Mouse (Mus musculus): ENCODE data around the gene Ttc30a1.
"Not testable (repeated sequence)": the region's sequence is repeated elsewhere in the genome, so short reads cannot be mapped to it uniquely, and the experiment has no call there.

The Ttc30a1 gene

DNA sequence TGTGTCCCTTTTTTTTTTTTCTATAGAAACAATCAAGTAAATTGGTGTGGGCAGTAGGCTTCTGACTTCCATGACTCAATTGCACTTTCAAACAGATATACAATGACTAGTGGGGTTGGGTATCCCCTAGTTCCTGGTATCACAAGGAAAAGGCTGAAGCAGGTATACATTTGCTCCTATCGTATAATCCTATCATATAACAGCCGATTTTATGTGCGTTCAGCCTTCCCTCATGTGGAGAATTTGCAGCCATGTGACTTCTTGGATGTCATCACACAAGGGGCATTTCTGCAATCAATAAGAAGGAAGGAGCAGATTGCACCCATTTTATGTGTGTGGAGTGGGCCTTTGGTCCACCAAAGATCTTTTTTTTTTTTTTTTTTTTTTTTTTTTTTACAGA is 1.3 kb upstream of the Ttc30a1 start:
- no peak for DNase-seq (ENCODE audit: low spot score in 2 of 2)

DNA sequence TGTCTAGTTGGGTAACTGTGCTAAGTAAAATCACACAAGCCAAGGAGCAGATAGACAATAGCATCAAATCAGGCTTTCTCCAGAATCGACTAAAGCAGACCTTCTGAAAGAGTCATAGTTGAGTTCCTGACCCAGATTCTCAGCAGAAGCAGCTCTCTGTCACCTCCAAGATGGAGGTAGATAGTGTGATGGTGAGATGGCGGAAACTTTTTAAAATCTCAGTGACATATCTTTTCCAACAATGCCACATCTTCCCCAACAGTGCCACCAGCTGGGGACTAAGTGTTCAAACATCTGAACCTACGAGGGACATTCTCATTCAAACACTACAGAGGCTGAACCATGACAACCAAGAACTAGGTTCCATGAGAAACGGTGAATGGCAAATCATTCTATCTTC is 859 bp upstream of the Ttc30a1 start:
- DNase-seq (ENCODE audit: low spot score in 2 of 2): no peak

DNA sequence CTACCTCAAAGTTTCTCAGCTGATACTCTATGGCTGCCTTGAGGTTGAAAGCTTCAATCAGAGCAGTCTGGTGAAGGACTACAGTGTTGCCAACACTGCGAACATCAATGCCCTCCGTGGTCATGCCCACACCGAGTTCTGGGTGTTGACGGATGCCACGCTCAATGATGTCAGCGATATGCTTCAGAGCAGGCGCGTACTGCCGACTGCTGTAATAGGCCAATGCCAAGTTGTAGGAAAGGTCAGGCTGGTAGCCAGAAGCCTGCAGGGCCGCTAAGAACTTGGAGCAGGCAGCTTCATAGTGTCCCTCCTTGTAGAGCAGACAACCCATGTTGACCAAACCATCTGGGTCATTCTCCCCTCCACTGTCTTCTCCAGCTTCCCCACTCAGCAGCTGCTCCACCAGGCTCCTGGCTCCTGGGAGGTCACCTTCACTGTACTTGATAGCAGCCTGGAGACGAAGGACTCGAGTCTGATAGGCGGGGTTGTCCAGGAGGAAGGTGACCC is 781 bp downstream of the Ttc30a1 start:
- not testable (repeated sequence) for DNase-seq (ENCODE audit: low spot score in 2 of 2)

DNA sequence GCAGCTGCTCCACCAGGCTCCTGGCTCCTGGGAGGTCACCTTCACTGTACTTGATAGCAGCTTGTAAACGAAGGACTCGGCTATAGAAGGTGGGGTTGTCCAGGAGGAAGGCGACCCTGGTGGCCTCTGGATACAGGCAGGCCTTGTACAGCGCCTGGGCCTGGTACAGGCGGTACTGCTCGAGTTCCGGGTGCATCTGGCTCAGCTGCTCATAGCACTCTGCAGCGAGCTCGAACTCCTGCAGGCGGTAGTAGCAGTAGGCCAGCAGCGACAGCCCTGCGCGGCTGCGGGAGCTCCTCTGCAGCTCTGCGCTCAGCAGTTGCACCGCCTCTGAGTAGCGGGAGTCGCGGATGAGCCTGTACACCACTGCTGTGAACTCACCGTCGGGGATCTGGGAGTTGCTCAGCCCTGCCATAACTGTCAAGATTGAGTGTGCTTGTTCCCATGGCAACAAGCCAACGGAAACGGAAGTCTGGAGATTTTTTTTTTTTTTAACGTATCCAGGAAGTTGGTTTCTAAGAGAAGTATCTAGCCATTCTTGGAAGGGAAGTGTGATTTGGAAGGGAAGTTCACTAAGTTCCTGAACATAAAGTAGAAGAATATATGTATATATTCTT is 3.9 kb downstream of the Ttc30a1 start, which contains the start of gene Ttc30a2:
Gene Ttc30a2 (minus strand): TSS at position 419 of the 617 bp plus-strand sequence.
- not testable (repeated sequence) for DNase-seq (ENCODE audit: low spot score in 2 of 2)

DNA sequence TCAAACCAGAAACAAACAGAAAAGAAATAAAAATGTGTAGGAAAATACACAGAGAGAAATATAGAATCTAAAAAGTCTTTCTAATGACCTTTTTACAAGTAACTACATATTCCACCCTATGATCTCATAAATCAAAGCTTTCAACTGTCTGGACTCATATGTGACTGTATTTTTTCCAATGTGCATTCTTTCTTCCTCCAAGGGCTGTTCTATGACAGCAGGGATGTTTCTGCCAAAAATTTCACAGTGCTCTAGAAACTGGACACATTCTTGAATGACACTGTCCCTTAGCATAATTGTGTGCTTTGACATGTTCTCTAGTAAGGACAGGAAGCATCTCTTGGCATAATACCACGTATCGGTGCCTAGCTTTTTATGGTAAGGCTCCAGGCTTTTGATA is 5.7 kb downstream of the Ttc30a1 start:
- not testable (repeated sequence) for DNase-seq (ENCODE audit: low spot score in 2 of 2)

DNA sequence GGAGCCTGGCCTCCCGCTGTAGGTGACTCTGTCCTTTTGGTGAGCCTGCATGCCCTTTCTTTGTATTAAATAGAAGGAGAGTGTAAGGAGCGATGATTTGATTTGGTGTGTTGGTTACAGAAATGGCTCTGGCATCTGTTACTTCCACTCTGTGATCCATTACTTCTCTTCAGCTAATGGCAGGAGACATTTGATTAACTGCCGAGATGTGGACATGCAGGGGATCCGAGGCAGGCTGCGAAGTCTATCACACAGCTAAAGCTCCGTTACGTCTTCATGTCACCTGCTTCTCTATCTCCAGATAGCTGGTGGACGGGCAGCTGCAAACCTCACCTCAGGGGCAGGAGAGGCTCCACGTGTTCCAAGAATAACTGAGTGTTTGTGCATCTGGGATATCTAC is 7.6 kb downstream of the Ttc30a1 start:
- no peak for DNase-seq (ENCODE audit: low spot score in 2 of 2)

DNA sequence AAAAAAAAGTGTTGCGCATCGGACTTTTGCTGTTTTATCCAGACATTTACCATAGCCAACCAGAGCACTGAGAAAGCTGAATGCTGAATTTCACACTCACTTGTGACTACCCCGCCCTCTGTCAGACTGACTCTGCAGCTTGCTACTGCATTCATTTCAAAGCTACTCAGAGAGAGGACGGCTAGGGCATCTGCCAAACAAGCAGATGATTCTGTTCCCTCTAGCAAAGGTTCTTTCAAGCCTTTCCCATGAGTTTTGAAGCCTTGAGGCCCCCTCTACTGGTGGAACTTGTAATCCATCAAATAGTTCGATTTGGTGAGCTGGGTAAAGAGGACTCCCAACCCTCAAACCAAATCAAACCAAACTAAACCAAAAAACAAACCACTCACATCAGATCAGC is 16.8 kb downstream of the Ttc30a1 start:
- peak in 1 of 2 experiments; percentile 70 for DNase-seq (ENCODE audit: low spot score in 2 of 2)

DNA sequence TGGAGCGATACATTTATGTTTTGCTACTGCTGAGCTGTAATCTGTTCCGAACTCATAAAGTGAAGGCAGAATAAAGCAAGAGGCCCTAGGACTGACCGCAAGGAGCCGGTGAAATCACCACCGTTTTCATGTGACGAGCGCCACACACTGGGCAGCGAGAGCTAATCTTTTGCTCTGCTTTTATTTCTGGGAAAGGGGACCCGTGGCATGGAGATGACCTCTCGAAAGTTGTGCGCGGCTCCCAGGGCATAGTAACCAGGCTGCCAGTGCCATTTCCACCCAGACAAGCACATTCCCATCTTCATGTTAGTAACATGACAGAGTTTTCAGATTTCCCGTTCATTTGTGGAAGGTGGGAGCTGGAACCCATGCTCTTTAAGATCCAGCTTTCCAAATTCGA is 17.3 kb downstream of the Ttc30a1 start:
- DNase-seq (ENCODE audit: low spot score in 2 of 2): peak; percentile 43 to 69

DNA sequence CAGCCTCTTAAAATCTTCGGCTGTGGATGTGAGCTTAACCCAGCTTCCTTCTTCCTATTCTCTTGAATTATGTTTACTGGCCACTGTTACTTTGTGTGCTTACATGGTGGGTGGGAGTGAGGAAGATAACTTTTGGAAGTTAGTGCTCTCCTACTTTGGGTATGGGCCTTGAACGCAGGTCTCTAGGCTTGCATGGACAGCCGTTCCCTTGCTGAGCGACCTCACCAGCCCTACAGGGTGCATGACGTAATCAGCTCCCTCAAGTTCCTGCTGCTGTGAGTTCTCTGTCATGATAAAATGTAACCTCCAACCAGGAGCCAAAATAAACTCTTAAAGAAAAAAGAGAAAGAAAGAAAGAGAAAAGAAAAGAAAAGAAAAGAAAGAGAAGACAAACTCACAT is 17.7 kb downstream of the Ttc30a1 start:
- no peak for DNase-seq (ENCODE audit: low spot score in 2 of 2)

DNA sequence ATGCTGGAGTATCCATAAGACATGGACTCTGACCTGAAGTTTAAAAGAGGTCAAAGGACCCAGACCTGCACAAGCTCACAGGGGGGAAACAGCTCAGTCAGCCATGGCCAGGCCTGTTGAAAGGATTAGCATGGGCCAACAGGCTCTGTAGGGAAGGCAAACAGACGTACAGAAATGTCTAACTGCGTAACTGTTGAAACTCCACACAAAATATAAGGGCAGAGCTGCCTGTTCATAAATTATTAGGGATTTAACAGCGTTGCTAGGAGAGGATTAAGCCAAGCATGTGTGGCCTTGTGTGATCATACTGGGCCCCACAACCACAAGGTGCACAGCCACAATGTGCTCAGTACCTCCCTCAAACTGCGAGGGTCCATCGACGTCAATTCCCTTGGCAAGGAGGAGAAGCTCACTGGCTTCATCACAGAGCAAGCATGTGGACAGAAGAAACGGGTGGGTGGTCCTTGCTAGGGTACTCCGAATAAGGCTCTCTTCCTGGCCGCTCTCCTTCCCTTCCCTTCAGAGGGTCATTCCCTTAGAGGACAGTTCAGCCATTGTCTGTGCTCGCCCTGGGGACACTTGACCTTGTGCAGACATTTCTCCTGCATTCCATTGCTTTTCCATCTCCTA is 18.4 kb downstream of the Ttc30a1 start:
- DNase-seq (ENCODE audit: low spot score in 2 of 2): no peak

DNA sequence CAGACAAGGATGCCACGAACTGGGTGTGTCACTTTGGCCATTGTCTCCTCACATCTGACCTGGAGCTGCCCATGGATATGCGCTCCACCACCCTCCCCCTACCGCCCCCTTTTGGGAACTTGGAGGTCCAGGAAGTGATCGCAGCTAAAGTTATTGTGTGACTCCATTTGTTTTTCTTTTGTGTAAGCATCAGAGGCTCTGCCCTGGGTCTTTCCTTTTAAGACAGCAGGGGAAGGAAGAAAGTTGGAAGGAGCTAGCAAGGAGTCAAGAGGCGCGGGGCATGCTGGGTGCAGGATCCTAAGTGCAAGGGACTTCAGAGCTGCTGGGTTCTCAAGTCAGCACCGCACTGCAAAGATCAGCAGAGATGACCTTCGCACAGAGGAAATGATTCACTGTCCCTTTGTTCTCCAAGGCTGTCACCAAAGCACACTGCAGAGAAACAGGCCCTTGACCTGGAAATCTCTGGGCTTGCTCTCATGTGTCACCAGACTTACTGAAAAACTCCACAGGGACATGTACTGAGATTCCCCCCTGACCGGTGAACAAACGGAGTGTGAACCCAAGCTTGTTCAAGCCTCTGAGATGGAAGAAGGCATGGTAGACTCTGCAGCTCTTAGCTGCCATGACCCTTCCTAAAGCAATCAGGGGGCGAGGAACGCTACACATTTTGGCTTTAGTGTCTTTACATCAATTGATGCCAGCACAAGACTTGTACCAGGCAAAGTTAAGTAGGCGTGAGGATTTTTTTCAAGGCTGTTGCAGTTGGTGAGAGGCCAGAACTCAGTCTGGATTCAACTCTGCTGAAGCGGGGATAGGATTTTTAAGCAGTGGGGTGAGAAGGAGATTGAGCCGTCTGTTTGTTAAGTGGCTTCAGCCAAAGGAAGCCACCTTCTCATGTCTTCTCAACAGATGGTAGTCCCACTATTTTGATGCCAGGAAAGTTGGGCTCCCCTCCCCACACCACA is 21.1 kb downstream of the Ttc30a1 start:
- no peak for DNase-seq (ENCODE audit: low spot score in 2 of 2)

DNA sequence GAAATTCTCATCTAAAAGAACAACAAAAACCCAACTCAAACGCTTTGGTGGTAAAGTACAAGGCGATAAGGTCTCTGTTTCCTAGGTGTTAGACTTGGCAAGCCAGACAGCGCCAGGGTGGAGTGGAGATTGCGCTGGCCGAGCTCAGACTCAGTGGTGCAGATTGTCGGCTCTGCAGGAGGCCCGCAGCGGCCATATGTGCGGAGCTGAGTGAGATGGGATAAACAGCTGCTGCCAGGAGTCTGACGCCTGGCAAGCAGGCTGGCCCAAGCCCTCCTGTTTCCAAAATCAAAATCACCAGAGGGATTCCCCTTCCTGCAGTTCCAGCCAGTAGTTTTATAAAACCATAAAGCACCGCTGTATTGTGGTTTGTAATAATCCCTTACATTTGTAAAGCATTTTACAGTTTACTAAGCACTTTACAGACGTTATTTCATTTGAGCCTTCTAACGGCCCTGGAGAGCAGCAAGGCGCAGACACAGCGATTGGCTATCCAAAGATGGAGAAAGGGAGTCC is 21.9 kb downstream of the Ttc30a1 start:
- peak in 1 of 2 experiments; percentile 68 for DNase-seq (ENCODE audit: low spot score in 2 of 2)

DNA sequence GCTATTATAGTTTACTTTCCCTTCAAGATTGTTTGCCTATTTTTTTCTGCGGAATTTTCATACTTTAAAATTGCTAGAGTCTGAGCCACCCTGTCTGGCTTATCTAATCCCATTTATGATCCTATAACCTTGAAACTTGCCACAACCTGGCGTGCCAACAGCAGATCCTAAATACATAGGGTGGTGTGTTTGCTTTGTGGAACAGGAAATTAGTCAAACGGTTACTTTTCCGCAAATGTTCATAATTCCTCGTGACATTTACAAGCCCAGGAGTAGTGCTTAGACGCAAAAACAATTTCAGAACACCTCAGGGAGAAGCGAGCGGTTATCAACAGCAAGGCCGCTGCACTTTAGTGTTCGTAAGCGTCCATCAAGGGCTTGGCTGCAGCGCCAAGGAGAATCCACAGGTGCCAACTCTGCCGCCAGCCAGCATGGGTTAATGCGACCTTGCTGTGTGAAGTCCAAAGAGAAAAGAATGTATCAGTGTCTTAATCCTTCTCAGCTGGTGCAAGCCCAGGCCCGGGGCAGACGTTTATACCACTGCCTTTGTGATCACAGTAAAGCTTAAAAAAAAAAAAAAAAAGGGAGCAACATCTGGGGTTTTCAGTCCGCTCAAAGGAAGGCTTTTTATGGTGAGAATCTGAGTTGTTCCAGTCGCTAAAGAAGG is 22.5 kb downstream of the Ttc30a1 start:
- peak in 1 of 2 experiments; percentile 43 for DNase-seq (ENCODE audit: low spot score in 2 of 2)

DNA sequence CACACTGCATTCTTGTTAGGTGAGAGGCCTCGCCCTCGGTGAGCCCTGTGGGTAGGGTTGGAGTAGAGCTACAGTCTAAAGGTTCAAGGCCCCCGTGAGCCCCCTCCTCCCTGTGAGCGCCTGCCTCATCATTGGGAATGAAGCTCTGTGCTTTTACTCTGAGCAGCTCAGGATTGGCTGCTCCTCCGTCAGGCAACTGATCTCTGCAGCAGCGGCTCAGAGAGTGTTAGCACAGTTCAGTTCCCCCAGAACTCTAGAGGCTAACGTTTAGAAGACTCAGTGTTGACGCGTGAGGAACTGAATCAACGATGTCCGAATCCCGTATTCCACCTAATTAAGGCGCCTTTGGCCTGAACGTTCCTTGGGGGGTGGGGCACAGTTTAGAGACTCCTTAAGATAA is 26.1 kb downstream of the Ttc30a1 start:
- no peak for DNase-seq (ENCODE audit: low spot score in 2 of 2)

DNA sequence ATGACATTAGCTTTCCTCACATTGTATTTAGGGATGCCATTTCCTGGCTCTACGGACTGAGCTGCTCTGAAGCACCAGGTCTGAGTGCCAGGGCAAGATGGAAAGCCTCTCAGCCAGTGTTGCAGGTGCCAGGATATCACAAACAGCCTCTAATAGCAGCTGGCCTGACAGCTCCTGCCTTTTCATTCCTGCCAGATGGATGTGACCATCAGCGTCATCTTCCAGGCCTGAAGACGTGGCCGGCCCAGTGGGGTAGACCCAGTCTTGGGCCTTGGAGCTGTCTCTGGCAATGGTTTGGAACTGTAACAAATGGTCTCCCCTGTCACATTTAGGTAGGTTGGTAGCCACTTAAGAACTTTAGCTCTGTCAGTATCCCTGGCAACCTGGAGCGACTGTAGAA is 28.4 kb downstream of the Ttc30a1 start:
- DNase-seq (ENCODE audit: low spot score in 2 of 2): no peak

DNA sequence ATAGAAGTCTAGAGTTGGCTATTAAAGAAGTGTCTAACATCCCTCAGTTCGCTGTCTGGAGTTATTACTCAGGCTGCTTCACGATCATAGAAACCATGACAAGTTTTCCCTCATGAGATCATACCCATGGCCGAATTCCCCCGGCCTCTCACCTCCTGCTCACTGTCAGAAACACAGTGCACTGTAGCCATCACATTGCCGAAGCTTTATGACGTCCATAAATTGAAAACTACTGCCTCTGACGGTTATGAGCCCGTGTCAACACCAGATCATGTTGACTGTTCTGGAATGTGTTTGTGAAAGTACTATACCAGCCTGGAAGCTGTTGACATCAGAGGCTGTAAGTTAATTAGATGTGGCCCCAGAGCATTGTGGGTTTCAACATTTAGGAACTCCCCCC is 31.1 kb downstream of the Ttc30a1 start:
- no peak for DNase-seq (ENCODE audit: low spot score in 2 of 2)

DNA sequence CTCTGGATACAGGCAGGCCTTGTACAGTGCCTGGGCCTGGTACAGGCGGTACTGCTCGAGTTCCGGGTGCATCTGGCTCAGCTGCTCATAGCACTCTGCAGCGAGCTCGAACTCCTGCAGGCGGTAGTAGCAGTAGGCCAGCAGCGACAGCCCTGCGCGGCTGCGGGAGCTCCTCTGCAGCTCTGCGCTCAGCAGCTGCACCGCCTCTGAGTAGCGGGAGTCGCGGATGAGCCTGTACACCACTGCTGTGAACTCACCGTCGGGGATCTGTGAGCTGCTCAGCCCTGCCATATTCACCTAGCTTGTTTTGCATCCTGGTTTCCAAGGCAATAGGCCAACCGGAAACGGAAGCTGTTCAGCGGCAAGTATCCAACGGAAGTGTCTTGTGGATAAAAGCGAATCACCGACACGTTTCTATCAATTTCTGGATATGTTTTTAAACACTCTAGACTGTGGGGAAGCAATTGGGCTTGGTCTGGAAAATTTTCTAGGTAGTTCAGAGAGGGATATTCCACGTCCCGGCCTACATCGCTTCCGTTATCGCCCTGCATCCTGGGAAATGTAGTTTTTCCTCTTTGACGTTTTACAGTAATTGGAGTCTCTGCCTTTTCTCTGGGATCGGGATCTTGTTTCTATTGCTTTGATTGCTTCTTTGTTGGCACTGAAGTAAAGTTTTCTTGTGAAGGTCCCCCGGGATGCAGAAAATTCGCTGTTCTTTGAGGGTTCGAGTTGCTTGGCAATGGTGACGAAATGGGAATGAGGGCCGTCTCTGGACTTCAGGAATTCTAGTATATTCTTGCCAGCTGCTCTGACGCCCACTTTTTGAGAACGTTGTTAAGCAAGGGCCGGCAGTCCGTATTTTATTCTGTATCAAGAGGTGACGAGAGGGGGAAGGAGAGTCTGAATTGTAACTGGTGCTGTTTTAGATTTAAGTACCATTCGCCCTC is 43.4 kb downstream of the Ttc30a1 start, which contains the start of gene Ttc30b:
Gene Ttc30b (minus strand): TSS at position 469 of the 947 bp plus-strand sequence.
- peak in 1 of 2 experiments; percentile 69 for DNase-seq (ENCODE audit: low spot score in 2 of 2)

DNA sequence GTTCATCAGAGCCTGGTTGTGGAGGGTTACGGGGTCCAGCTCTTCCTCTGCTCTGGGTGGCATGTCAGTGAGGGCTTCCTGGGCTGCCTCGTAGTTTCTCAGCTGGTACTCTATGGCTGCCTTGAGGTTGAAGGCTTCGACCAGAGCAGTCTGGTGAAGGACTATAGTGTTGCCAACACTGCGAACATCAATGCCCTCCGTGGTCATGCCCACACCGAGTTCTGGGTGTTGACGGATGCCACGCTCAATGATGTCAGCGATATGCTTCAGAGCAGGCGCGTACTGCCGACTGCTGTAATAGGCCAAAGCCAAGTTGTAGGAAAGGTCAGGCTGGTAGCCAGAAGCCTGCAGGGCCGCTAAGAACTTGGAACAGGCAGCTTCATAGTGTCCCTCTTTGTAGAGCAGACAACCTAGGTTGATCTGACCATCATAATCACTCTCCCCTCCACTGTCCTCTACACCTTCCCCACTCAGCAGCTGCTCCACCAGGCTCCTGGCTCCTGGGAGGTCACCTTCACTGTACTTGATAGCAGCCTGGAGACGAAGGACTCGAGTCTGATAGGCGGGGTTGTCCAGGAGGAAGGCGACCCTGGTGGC is 44.1 kb downstream of the Ttc30a1 start:
- not testable (repeated sequence) for DNase-seq (ENCODE audit: low spot score in 2 of 2)

DNA sequence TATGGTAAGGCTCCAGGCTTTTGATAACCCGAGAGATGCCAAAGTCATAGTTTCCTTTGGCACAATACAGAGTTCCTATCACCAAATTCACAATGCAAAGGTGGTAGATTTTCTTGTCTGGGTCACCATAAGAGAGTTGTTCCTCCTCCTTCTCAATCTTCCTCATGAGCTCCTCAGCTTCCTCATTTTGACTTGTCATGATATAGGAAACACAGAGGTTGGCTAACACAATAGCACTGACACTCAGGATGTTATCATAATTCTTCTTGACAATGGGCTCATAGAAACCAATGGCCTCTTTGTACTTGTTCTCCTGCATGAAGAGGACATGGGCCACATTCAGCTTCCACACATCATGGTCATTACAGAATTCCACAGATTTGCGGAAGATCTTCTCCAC is 45.1 kb downstream of the Ttc30a1 start:
- DNase-seq (ENCODE audit: low spot score in 2 of 2): not testable (repeated sequence)

DNA sequence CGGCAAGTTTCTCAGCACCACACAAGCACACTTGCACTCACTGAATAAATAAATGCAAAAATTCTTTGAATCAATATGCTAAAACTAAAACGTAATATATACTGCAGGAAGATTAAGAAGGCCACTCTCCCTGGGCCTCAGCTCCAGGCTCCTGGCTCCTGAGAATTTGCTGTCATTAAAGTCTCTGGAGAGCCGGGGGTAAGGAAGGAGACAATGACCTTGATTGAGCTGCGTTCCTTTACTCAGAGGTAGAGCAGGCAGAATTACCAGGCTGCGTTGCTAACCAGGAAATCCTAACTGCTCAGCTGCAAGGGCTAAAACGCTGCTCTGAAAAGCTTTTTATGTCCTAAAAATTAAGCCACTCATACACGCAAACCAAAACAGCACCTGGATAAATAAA is 48.2 kb downstream of the Ttc30a1 start:
- DNase-seq (ENCODE audit: low spot score in 2 of 2): no peak
